Comparison of ENCODE assay signal across 13 mouse cellular contexts in genomic region chr19:10225767-10226166, GRCm38 (mm10). TPM values are rescaled to one million over a fixed set of nuclear protein-coding genes. Genes with fewer than 3 reads are reported as not detected.
DNase-seq lines count a peak whose midpoint lies in the region; ATAC-seq lines count a peak whose summit lies in the region.
"Had no signal": no experiment of that assay in that cellular context is flagged by ENCODE, and none has a peak within 500 bp of the region (broad histone marks: within the 10 kb centered on the region; RNA-seq: fewer than 3 reads in every experiment).

No protein-coding gene starts in this region.

- H3K9me3 ChIP-seq in heart, embryonic 14.5 days (ENCODE audit: control insufficient read depth, low read length): no peaks in the 10 kb centered on the region
- H3K9me3 ChIP-seq in intestine, embryonic 15.5 days: no peaks in the 10 kb centered on the region
- H3K9me3 ChIP-seq: liver, embryonic 13.5 days had no signal

- H3K27me3 ChIP-seq in heart, embryonic 14.5 days (ENCODE audit: control insufficient read depth, insufficient read depth, low read length): no peaks in the 10 kb centered on the region; the same call in 1 of the 2 replicates
- H3K27me3 ChIP-seq in intestine, embryonic 15.5 days (replicated peaks): no peaks in the 10 kb centered on the region
- H3K27me3 ChIP-seq: liver, embryonic 13.5 days had no signal

- H3K27ac ChIP-seq in heart, embryonic 14.5 days (replicated peaks in 1 of 2; ENCODE audit: control insufficient read depth in 1 of 2, insufficient read depth in 1 of 2, low read depth in 2 of 2, low read length in 2 of 2): no peak overlapping the region
- H3K27ac ChIP-seq in intestine, embryonic 15.5 days: peak overlapping the region; percentile 64

- H3K4me2 ChIP-seq in heart, embryonic 14.5 days (ENCODE audit: low read length): peak overlapping the region; percentile 66; the same call in 1 of the 2 replicates
- peak overlapping the region; percentile 48; the same call in 1 of the 2 replicates for H3K4me2 ChIP-seq in intestine, embryonic 15.5 days (replicated peaks)

- no peak overlapping the region for H3K4me3 ChIP-seq in heart, embryonic 14.5 days (ENCODE audit: control insufficient read depth in 1 of 2, insufficient read depth in 1 of 2, low read depth in 1 of 2, low read length in 2 of 2)
- H3K4me3 ChIP-seq in intestine, embryonic 15.5 days (replicated peaks): no peak overlapping the region
- H3K4me3 ChIP-seq: liver, embryonic 13.5 days; myocyte had no signal

- WGBS in heart, embryonic 14.5 days: 56% methylated on average over 4 of the region's 4 CpGs
- WGBS in intestine, embryonic 15.5 days: 28% methylated on average over 4 of the region's 4 CpGs

- no peaks in the 10 kb centered on the region for H3K36me3 ChIP-seq in heart, embryonic 14.5 days (ENCODE audit: control insufficient read depth, insufficient read depth, low read length)
- H3K36me3 ChIP-seq in intestine, embryonic 15.5 days: peaks cover 4% of the 10 kb centered on the region; the same call in 1 of the 2 replicates

- no peak for DNase-seq in heart, postnatal 14 days
- DNase-seq in kidney, postnatal 25 days: peak; percentile 64 to 74
- DNase-seq in lung, postnatal 36 days: peak; percentile 21
- DNase-seq in left cerebral cortex, adult 8-10 months (ENCODE audit: low spot score in 2 of 2): no peak
- DNase-seq in adipocyte (ENCODE audit: low spot score): no peak
- no peak for DNase-seq in testis, postnatal 14 days (ENCODE audit: low spot score)
- DNase-seq: cerebellum, adult 18-20 months; heart, adult 11 months; liver, embryonic 13.5 days; thymus, adult 18-20 months had no signal

- H3K9ac ChIP-seq in heart, embryonic 14.5 days (ENCODE audit: low read length): no peak overlapping the region
- no peak overlapping the region for H3K9ac ChIP-seq in intestine, embryonic 15.5 days

- peaks cover 12 to 16% of the 10 kb centered on the region in 2 experiments for H3K4me1 ChIP-seq in heart, embryonic 14.5 days (ENCODE audit: control insufficient read depth in 2 of 2, insufficient read depth in 2 of 2, low read length in 2 of 2)
- peaks cover 45% of the 10 kb centered on the region for H3K4me1 ChIP-seq in intestine, embryonic 15.5 days (replicated peaks)

- ATAC-seq in heart, embryonic 14.5 days (ENCODE audit: insufficient number of reproducible peaks, insufficient read depth, low FRiP score, low read depth): no peak
- peak; percentile 52 for ATAC-seq in intestine, embryonic 15.5 days

- intact Hi-C loops in heart, postnatal 14 days (cut with DNase I): no loop called here

RNA-seq across cellular contexts. Expression of gene Myrf, which starts 14.8 kb away (rescaled TPM):
- polyA plus RNA-seq in heart, embryonic 14.5 days (2014; fragmentation: Nextera tagmentation; extraction: Ambion mirVana): 7.8 and 10.8 TPM in 2 replicates
- total RNA-seq in heart, postnatal 14 days (2021): 1 to 10 TPM; 7.6 to 7.7 TPM
- 12.0 and 14.4 TPM in 2 replicates for polyA plus RNA-seq in intestine, embryonic 15.5 days (2015; fragmentation: Nextera tagmentation; extraction: Ambion mirVana)
- total RNA-seq in left cerebral cortex, adult 8-10 months (2022): 10 to 100 TPM; 28.7 to 33.3 (median 29.0) TPM

RNA-seq across cellular contexts. Expression of gene Fen1, which starts 21.8 kb away (rescaled TPM):
- 36.7 and 37.6 TPM in 2 replicates for polyA plus RNA-seq in heart, embryonic 14.5 days (2014; fragmentation: Nextera tagmentation; extraction: Ambion mirVana)
- 1 to 10 TPM; 5.4 to 8.1 TPM for total RNA-seq in heart, postnatal 14 days (2021)
- polyA plus RNA-seq in intestine, embryonic 15.5 days (2015; fragmentation: Nextera tagmentation; extraction: Ambion mirVana): 92.2 and 97.4 TPM in 2 replicates
- 10 to 100 TPM; 11.7 to 14.4 (median 13.0) TPM for total RNA-seq in left cerebral cortex, adult 8-10 months (2022)

RNA-seq across cellular contexts. Expression of gene Tmem258, which starts 22.0 kb away (rescaled TPM):
- polyA plus RNA-seq in heart, embryonic 14.5 days (2014; fragmentation: Nextera tagmentation; extraction: Ambion mirVana): 458 and 491 TPM in 2 replicates
- 100 to 1,000 TPM; 149 to 153 TPM for total RNA-seq in heart, postnatal 14 days (2021)
- polyA plus RNA-seq in intestine, embryonic 15.5 days (2015; fragmentation: Nextera tagmentation; extraction: Ambion mirVana): 470 and 520 TPM in 2 replicates
- total RNA-seq in left cerebral cortex, adult 8-10 months (2022): 10 to 100 TPM; 70.4 to 87.1 (median 72.2) TPM

RNA-seq across cellular contexts. Expression of gene Fads1, which starts 43.1 kb away (rescaled TPM):
- 39.8 and 44.2 TPM in 2 replicates for polyA plus RNA-seq in heart, embryonic 14.5 days (2014; fragmentation: Nextera tagmentation; extraction: Ambion mirVana)
- total RNA-seq in heart, postnatal 14 days (2021): 10 to 100 TPM; 23.4 to 23.5 TPM
- 145 and 146 TPM in 2 replicates for polyA plus RNA-seq in intestine, embryonic 15.5 days (2015; fragmentation: Nextera tagmentation; extraction: Ambion mirVana)
- 100 to 1,000 TPM; 194 to 215 (median 198) TPM for total RNA-seq in left cerebral cortex, adult 8-10 months (2022)

Comparison
In these comparisons a context has a peak if more than half of its experiments do, and no peak if none do; other contexts are left out.
1. DNase-seq: peak in kidney, postnatal 25 days (2 of 2) and lung, postnatal 36 days (single experiment); none in heart, postnatal 14 days (0 of 2), left cerebral cortex, adult 8-10 months (0 of 2), adipocyte (single experiment) and testis, postnatal 14 days (single experiment).